Mouse (Mus musculus) CD4-positive, CD25-positive, alpha-beta regulatory T cell, adult 2 months (primary cell): ENCODE measurements around the gene Tenm3.

Experiments used
- DNase-seq: peaks from one replicate; pipeline ENCODE4 v3.0.0-alpha.2; 2012; ENCODE audit warnings: low read depth, low spot score

Gene Tenm3

GRCm38 (mm10) chr8:48740951-48741350, 102.8 kb downstream of the Tenm3 start:
- DNase-seq, result no peak

- no peak for DNase-seq
Measured at GRCm38 (mm10) chr8:48740147-48740881, 103.4 kb downstream of the Tenm3 start.

GRCm38 (mm10) chr8:48733731-48734130, 110.0 kb downstream of the Tenm3 start:
- DNase-seq, result no peak

GRCm38 (mm10) chr8:48733057-48733456, 110.7 kb downstream of the Tenm3 start:
- DNase-seq, result no peak

- DNase-seq, result no peak
Measured at GRCm38 (mm10) chr8:48730701-48731100, 113.0 kb downstream of the Tenm3 start.

- no peak for DNase-seq
Measured at GRCm38 (mm10) chr8:48728833-48729690, 114.7 kb downstream of the Tenm3 start.

GRCm38 (mm10) chr8:48728006-48728405, 115.7 kb downstream of the Tenm3 start:
- DNase-seq, result no peak

GRCm38 (mm10) chr8:48722744-48723143, 121.0 kb downstream of the Tenm3 start:
- DNase-seq, result no peak

- no peak for DNase-seq
Measured at GRCm38 (mm10) chr8:48722318-48722717, 121.4 kb downstream of the Tenm3 start.

- no peak for DNase-seq
Measured at GRCm38 (mm10) chr8:48721376-48721775, 122.4 kb downstream of the Tenm3 start.

GRCm38 (mm10) chr8:48715616-48716015, 128.1 kb downstream of the Tenm3 start:
- DNase-seq, result no peak

- DNase-seq, result no peak
Measured at GRCm38 (mm10) chr8:48706666-48707065, 137.1 kb downstream of the Tenm3 start.

- no peak for DNase-seq
Measured at GRCm38 (mm10) chr8:48704885-48705515, 138.8 kb downstream of the Tenm3 start.

- DNase-seq, result no peak
Measured at GRCm38 (mm10) chr8:48704485-48704884, 139.3 kb downstream of the Tenm3 start.

GRCm38 (mm10) chr8:48690665-48691395, 152.9 kb downstream of the Tenm3 start:
- DNase-seq, result no peak

- DNase-seq, result no peak
Measured at GRCm38 (mm10) chr8:48688706-48689105, 155.0 kb downstream of the Tenm3 start.

GRCm38 (mm10) chr8:48688188-48688587, 155.6 kb downstream of the Tenm3 start:
- DNase-seq, result no peak

- no peak for DNase-seq
Measured at GRCm38 (mm10) chr8:48673476-48673875, 170.3 kb downstream of the Tenm3 start.

GRCm38 (mm10) chr8:48672471-48672870, 171.3 kb downstream of the Tenm3 start:
- no peak for DNase-seq

- no peak for DNase-seq
Measured at GRCm38 (mm10) chr8:48671318-48671717, 172.4 kb downstream of the Tenm3 start.

- DNase-seq, result no peak
Measured at GRCm38 (mm10) chr8:48670895-48671294, 172.9 kb downstream of the Tenm3 start.

GRCm38 (mm10) chr8:48670387-48670786, 173.4 kb downstream of the Tenm3 start:
- no peak for DNase-seq
